Mouse (Mus musculus) liver, adult 2 months (tissue): ENCODE results near the gene Dnajc17. TPM values are rescaled to one million over a fixed set of nuclear protein-coding genes. Genes with fewer than 3 reads are reported as not detected.

ENCODE experiments used
- DNase-seq: peaks from one replicate; pipeline ENCODE4 v3.0.0-alpha.2; 2011; ENCODE audit warnings: low read depth, low spot score; ENCODE audit errors: extremely low read depth
- H3K27ac ChIP-seq: fragments of 200-500 bp; replicated peaks from 2 replicates; pipeline ENCODE4 v1.5.1; 2012; ENCODE audit warnings: low read depth, mild to moderate bottlenecking, control low read depth, inconsistent platforms, low read length; ENCODE audit not compliant: insufficient read depth
- H3K27me3 ChIP-seq: fragments of 200-500 bp; 2 replicates; pipeline ENCODE4 v1.6.1; 2012; ENCODE audit warnings: mild to moderate bottlenecking, moderate library complexity, low read length, inconsistent platforms; ENCODE audit not compliant: control insufficient read depth, insufficient read depth
- H3K36me3 ChIP-seq: fragments of 200-500 bp; 2 replicates; pipeline ENCODE4 v1.6.1; 2012; ENCODE audit warnings: low read length, inconsistent platforms; ENCODE audit not compliant: control insufficient read depth, insufficient read depth
- H3K4me1 ChIP-seq: fragments of 200-500 bp; 2 replicates; pipeline ENCODE4 v1.6.1; 2011; ENCODE audit warnings: low read length; ENCODE audit not compliant: control insufficient read depth, insufficient read depth
- H3K4me3 ChIP-seq: fragments of 200-500 bp; 2 replicates; pipeline ENCODE4 v1.5.1; 2011; ENCODE audit warnings: low read depth, mild to moderate bottlenecking, control low read depth, low read length, moderate library complexity; ENCODE audit not compliant: insufficient read depth
- H3K79me2 ChIP-seq: fragments of 200-500 bp; 2 replicates; pipeline ENCODE4 v1.6.1; 2012; ENCODE audit warnings: inconsistent platforms, mild to moderate bottlenecking, low read length, moderate library complexity; ENCODE audit not compliant: control insufficient read depth, insufficient read depth
- H3K9ac ChIP-seq: fragments of 200-500 bp; 2 replicates; pipeline ENCODE4 v1.6.1; 2012; ENCODE audit warnings: low read depth, mild to moderate bottlenecking, control low read depth, inconsistent platforms, low read length
- CTCF ChIP-seq: fragments of 200-500 bp; IDR thresholded peaks from 2 replicates; pipeline ENCODE4 v1.5.1; 2011; ENCODE audit warnings: low read depth, low read length, control low read depth
- POLR2A ChIP-seq: fragments of 200-500 bp; IDR thresholded peaks from 2 replicates; pipeline ENCODE4 v1.6.1; 2011; ENCODE audit warnings: low read length, control low read depth; ENCODE audit not compliant: insufficient read depth; ENCODE audit errors: extremely low read depth
- WGBS: fragments of 180-500 bp; shearing (Covaris S2); methylation state at CpG from one replicate; pipeline ENCODE4 v1.1.7; 2018; 5-methylcytosine and 5-hydroxymethylcytosine counted together
- polyA plus RNA-seq: library from polyadenylated mRNA; depleted of rRNA; stranded (reverse); fragments of >200 nt; gene quantifications from 2 replicates; pipeline ENCODE4 v1.2.3, GENCODE M21; 2012
- total RNA-seq: library from RNA; depleted of rRNA; stranded (reverse); fragments of >200 nt; gene quantifications from 2 replicates; pipeline ENCODE4 v1.2.3, GENCODE M21; 2014

The Dnajc17 gene
- total and polyA plus RNA-seq, 2 experiments, result 2.6 to 3.6 TPM

DNA sequence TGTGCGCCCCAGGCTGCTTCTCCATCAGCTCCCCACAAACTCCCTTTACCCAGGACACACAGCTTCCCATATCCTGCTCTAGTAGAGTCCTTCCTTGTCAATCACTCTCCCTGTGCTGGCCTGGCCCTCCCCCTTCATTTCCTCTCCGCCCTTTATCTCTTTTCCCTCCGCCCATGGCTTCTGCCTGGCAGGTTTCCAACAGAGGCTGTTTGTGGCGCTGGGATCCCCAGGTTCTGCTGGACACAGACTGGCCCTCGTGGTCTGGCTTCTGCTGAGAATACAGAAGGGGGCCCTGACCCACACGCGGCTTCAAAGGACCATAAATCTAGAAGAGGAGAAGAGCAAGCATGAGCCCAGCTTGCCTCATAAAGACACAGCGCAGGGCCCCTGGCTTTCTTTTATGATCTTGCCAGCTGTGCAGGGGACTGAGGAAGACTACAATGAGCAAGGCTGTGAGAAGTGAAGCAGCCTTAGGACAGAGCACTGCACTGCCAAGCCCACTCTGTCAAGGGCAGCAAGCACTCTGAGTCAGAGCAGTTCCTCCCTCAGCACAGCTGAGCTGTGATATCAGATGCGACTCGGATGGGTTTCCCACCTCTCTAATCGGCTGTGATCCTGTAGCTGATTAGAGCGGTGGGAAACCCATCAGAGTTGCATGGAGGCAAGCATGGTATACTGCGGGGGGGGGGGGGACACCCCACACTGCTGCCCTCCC is 35.6 kb downstream of the Dnajc17 start:
- H3K36me3 ChIP-seq, result no peaks in the 10 kb centered on the region
- H3K27ac ChIP-seq, result peak overlapping the region; percentile 18; the same call in 1 of the 2 replicates
- 0 out of 2 replicates have a peak, but pooled peaks cover under 1% of the 10 kb centered on the region for H3K79me2 ChIP-seq
- peaks cover 4% of the 10 kb centered on the region; the same call in 1 of the 2 replicates for H3K4me1 ChIP-seq
- no peak for TF ChIP-seq POLR2A
- H3K4me3 ChIP-seq, result no peak overlapping the region
- H3K9ac ChIP-seq, result 0 out of 2 replicates have a peak overlapping the region, but pooled peaks have one; percentile 14
- WGBS, result 31% methylated on average over 13 of the region's 13 CpGs
- H3K27me3 ChIP-seq, result no peaks in the 10 kb centered on the region
- DNase-seq, result peak; percentile 43

DNA sequence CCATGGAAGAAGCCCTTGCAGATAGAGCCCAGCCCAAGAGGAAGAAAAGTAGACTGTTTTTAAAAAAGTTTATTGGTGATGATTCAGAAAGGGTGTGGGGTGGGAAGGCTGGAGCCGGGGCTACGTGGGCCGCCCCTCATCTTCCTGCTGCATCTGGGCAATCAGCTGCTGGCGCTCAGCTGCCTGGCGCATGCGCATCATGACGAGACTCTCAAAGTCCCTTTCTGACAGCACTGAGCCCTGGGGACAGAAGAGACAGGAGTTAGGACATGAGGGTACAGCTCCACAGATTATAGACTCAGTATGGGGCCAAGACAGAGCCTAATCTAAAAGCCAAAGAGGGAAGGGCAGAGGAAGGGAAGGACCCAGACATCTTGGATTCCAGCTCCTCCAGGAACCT is 36.1 kb downstream of the Dnajc17 start:
- H3K9ac ChIP-seq, result no peak overlapping the region
- peak overlapping the region; percentile 18; the same call in 1 of the 2 replicates for H3K27ac ChIP-seq
- no peaks in the 10 kb centered on the region for H3K36me3 ChIP-seq
- H3K4me3 ChIP-seq, result no peak overlapping the region
- no peaks in the 10 kb centered on the region for H3K27me3 ChIP-seq
- TF ChIP-seq POLR2A (no peak), CTCF (no peak)
- WGBS, result 85% methylated on average over 7 of the region's 7 CpGs
- H3K79me2 ChIP-seq, result 0 out of 2 replicates have a peak, but pooled peaks cover 4% of the 10 kb centered on the region
- H3K4me1 ChIP-seq, result peaks cover 4% of the 10 kb centered on the region; the same call in 1 of the 2 replicates
- no peak for DNase-seq

DNA sequence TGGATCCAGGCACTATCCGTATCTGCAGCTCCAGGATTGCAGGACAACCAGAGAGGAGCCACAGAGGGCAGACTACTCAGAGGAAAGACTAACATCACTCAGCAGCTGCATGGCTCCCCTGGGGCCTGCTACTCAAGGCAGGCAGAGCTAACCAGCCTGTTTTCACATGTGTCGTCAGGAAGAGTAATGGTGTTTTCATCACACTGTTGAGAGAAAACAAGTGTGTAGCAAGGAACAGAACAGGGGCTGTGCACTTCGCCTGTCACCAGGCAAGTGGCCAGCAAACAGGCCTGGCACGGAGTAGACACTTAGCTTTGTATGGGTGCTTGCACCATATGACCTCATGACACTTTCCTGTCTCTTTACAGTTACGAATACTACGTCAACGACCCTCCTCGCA is 37.0 kb downstream of the Dnajc17 start:
- TF ChIP-seq POLR2A (no peak), CTCF (no peak)
- H3K4me1 ChIP-seq, result peaks cover 4% of the 10 kb centered on the region
- H3K27me3 ChIP-seq, result no peaks in the 10 kb centered on the region
- H3K79me2 ChIP-seq, result 0 out of 2 replicates have a peak, but pooled peaks cover 4% of the 10 kb centered on the region
- no peak overlapping the region for H3K9ac ChIP-seq
- 82% methylated on average over 8 of the region's 8 CpGs for whole genome bisulfite sequencing
- no peak overlapping the region for H3K27ac ChIP-seq
- no peak for DNase-seq
- no peaks in the 10 kb centered on the region for H3K36me3 ChIP-seq
- H3K4me3 ChIP-seq, result no peak overlapping the region

DNA sequence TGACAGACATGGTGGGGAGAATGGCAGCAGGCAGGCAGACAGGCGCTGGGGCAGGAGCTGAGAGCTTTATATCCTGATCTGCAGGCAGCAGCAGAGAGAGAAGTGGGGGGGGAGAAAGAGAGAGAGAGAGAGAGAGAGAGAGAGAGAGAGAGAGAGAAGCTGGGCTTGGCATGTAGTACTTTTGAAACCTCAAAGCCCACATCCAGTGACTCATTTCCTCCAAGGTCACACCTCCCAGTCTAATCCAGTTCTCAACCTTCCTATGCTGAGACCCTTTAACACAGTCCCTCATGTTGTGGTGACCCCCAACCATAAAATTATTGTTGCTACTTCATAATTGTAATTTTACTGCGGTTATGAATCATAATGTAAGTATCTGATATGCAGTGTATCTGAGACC is 38.3 kb downstream of the Dnajc17 start:
- TF ChIP-seq POLR2A (no peak), CTCF (no peak)
- Histone ChIP-seq H3K79me2 (0 out of 2 replicates have a peak, but pooled peaks cover 4% of the 10 kb centered on the region), H3K4me3 (no peak overlapping the region), H3K9ac (no peak overlapping the region), H3K36me3 (no peaks in the 10 kb centered on the region), H3K4me1 (peaks cover 5% of the 10 kb centered on the region), H3K27ac (no peak overlapping the region), H3K27me3 (no peaks in the 10 kb centered on the region)
- 96% methylated on average over 2 of the region's 2 CpGs for WGBS
- DNase-seq, result no peak

DNA sequence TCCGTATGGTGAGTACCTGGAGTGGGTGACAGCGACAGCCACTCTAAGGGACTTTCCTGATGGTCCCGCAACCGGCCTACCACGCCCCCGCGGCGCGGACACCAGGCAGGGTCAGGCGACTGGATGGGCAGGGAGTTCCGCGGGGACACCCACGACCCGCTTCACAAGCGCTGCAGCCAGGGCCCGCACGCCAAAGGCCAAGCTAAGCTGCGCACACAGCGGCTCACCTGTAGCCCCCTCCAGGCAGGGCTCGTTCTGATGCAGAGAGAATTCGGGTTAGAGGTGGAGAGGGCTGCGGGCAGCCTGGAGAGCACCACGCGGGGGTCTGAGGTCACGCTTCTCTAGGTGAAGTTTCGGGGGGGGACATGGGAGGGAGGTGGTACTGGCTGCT is 40.7 kb downstream of the Dnajc17 start:
- Histone ChIP-seq H3K9ac (peak overlapping the region; percentile 91), H3K4me1 (peaks cover 5% of the 10 kb centered on the region), H3K79me2 (0 out of 2 replicates have a peak, but pooled peaks cover 4% of the 10 kb centered on the region), H3K27me3 (no peaks in the 10 kb centered on the region), H3K36me3 (no peaks in the 10 kb centered on the region), H3K27ac (peak overlapping the region; percentile 84), H3K4me3 (peak overlapping the region; percentile 91)
- TF ChIP-seq POLR2A (no peak), CTCF (no peak)
- no peak for DNase-seq
- WGBS, result 5% methylated on average over 26 of the region's 26 CpGs
